Mouse (Mus musculus) CD4-positive, CD25-positive, alpha-beta regulatory T cell, adult 2 months (primary cell): ENCODE measurements around the gene Olfr140.

Source experiments
- DNase-seq: peaks from one replicate; pipeline ENCODE4 v3.0.0-alpha.2; 2012; ENCODE audit warnings: low read depth, low spot score

Gene Olfr140

DNA sequence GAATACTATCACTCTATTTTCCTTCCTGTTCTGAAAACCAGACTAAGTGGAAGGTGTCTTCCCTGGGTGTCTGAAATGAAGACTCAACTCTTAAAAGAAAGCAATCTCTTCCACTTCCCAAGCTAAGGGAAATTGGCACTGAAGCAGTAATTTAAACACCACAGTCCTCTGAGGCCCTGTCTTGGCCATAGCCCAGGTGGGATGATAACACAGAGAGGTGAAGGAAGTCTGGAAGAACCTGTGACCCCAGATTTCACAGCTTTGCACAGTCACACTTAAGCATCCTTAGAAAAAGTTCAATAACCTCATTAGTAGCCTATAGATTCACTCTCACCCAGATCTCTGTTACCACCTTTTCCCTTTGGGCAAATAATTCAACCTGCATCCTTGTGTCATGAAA is at the start of gene Olfr140:
Olfr140 (minus strand) TSS at position 101 of the 400 bp plus-strand sequence.
- DNase-seq, result no peak

DNA sequence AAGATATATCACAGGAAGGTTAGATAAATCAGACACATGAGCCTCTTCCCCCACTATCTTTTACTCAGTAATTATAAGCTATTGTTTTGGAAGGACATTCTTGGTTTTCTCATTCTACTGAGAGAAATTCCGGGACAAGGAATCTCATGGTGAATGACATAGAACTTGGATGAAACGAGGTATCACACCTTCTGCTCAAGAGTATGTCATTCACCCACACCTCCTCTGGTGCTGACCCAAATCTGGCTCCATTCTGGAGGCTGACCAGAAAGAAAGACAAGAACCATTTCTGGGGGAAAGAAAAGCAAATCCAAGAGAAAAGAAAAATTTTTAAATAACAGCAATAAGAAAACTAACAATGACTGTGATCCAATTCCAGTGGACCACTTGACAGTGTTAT is 6.7 kb upstream of the Olfr140 start:
- no peak for DNase-seq

DNA sequence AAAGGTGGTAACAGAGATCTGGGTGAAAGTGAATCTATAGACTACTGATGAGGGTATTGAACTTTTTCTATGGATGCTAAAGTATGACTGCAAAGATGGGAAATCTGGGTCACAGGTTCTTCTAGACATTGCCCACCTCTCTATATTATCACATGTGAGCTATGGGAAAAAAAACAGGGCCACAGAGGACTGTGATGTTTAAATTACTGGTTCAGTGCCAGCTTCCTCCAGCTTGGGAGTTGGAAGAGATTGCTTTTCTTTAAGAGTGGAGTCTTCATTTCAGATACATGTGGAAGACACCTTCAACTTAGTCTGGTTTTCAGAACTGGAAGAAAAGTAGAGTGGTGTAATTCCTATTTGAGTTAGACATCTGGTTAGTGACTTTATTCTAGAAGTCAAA is 28.4 kb downstream of the Olfr140 start, which contains the start of gene Olfr1265:
Olfr1265 (plus strand) TSS at position 301 of the 400 bp plus-strand sequence.
- no peak for DNase-seq

DNA sequence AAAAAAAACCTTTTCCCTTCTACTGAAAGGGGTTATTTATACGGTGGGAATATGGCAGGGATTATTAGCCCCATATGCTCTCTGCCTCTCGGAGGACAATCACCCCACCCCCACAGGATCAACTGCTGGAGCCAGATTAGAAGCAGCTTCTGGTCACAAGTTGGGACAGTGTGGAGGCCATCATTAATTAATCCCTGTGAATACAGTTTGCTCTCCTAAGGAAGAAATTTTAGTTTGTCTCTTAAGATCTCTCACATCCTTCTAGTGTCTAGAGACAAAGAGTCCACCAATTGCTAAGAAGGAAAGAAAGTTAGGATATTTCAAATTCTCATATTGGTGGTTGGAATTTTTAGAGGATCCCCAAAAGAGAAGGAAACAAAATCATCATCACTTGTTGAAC is 37.9 kb downstream of the Olfr140 start, which contains the start of gene Olfr1264:
Olfr1264 (minus strand) TSS at position 101 of the 400 bp plus-strand sequence.
- no peak for DNase-seq

DNA sequence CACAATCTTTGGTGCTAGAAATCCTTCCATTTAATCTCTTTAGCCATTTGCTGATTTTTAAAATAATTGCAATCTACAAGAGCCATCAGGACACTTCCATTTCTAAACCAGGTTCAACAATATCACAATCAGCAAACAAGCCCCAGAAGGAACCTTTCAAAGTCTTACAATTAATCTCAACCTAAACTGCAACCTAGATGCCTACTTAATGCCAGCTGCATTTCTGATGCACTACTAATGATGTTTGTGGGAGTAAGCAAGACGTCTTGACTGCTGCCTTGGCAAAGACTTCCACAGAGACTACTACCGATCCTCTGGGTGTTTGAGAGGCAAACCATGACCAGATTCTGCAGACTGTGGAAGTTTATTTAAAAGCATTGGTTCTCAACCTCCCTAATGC is 51.6 kb downstream of the Olfr140 start, which contains the start of gene Olfr1263:
Olfr1263 (plus strand) TSS at position 301 of the 400 bp plus-strand sequence.
- no peak for DNase-seq

DNA sequence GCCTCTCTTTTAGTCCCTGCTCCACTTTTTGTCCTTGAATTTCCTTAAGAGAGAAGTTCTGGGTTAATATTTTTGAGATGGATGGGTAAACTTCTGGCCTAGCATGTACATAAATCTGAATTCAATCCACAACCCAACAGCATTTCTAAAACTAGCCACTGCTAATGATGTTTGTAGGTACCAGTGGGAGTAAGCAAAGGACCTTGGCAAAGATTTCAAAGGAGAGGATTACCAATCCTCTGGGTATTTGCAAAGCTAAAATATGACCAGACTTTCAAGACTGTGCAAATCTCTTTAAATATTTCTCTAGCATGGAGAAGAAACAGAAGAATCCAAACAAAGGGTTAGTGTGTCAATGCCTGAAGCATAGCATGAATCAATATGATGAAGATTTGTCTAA is 63.5 kb downstream of the Olfr140 start, which contains the start of gene Olfr1262:
Olfr1262 (plus strand) TSS at position 301 of the 400 bp plus-strand sequence.
- no peak for DNase-seq
